In the genomic region with DNA sequence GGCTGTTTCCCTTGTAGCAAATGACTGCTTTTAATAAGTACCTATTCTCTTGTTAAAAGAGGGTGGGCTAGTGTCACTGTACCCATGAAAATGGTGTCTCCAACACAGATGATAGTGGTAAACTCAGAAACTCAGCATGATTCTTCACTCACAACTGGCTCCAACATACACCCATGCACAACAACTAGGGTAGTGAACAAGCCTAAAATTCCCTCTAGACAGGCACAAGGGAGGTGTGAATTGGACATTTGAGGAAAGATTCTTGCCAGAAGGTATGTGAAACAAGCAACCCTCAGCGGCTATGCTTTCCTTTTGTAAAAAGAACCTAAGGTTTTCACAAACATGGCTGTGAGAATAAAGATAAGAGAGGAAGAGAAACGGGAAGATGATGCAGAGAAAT, we compare ENCODE assay signal across 18 mouse cellular contexts.
"Had no signal": no experiment of that assay in that cellular context is flagged by ENCODE, and none has a peak within 500 bp of the region (broad histone marks: within the 10 kb centered on the region; RNA-seq: fewer than 3 reads in every experiment).

No protein-coding gene starts in this region.

- H3K9ac ChIP-seq: liver, embryonic 15.5 days; liver, postnatal 0 days; lung, embryonic 15.5 days; midbrain, embryonic 13.5 days; midbrain, embryonic 15.5 days; stomach, embryonic 15.5 days had no signal

- H3K9me3 ChIP-seq: liver, embryonic 15.5 days; lung, embryonic 15.5 days; megakaryocyte, embryonic 14.5 days; midbrain, embryonic 13.5 days; midbrain, embryonic 15.5 days; stomach, embryonic 15.5 days had no signal

- H3K36me3 ChIP-seq: liver, embryonic 15.5 days; lung, embryonic 15.5 days; midbrain, embryonic 13.5 days; midbrain, embryonic 15.5 days; stomach, embryonic 15.5 days had no signal

- H3K4me1 ChIP-seq: liver, embryonic 15.5 days; lung, embryonic 15.5 days; megakaryocyte, embryonic 14.5 days; midbrain, embryonic 13.5 days; midbrain, embryonic 15.5 days; stomach, embryonic 15.5 days had no signal

- H3K4me2 ChIP-seq: liver, embryonic 15.5 days; lung, embryonic 15.5 days; midbrain, embryonic 11.5 days; midbrain, embryonic 13.5 days; midbrain, embryonic 15.5 days; stomach, embryonic 15.5 days had no signal

- H3K27me3 ChIP-seq: liver, embryonic 15.5 days; lung, embryonic 15.5 days; megakaryocyte, embryonic 14.5 days; midbrain, embryonic 13.5 days; midbrain, embryonic 15.5 days; stomach, embryonic 15.5 days had no signal

- DNase-seq: liver, postnatal 0 days; lung, adult 2 months; lung, postnatal 14 days; lung, postnatal 36 days; right cerebral cortex, postnatal 14 days; thymus, adult 2 months; thymus, postnatal 25 days; thymus, postnatal 4 days had no signal

- ATAC-seq: liver, postnatal 0 days; lung, postnatal 0 days; midbrain, embryonic 13.5 days; midbrain, embryonic 15.5 days had no signal

- H3K27ac ChIP-seq: liver, embryonic 15.5 days; lung, embryonic 15.5 days; macrophage; midbrain, embryonic 13.5 days; midbrain, embryonic 15.5 days; stomach, embryonic 15.5 days; stomach, postnatal 0 days had no signal

- H3K4me3 ChIP-seq: liver, embryonic 15.5 days; lung, embryonic 15.5 days; megakaryocyte, embryonic 14.5 days; midbrain, embryonic 13.5 days; midbrain, embryonic 15.5 days; stomach, embryonic 15.5 days had no signal
